Mouse (Mus musculus) E14TG2a.4 (cell line): ENCODE measurements around the gene Cwc27.

Experiments
- CTCF ChIP-seq: conservative IDR thresholded peaks from 2 replicates; pipeline ENCODE4 v1.5.1; 2014; ENCODE audit warnings: low read length
- POU5F1 ChIP-seq: IDR thresholded peaks from 2 replicates; pipeline ENCODE4 v1.6.1; 2014; ENCODE audit warnings: low read length, borderline replicate concordance

DNA sequence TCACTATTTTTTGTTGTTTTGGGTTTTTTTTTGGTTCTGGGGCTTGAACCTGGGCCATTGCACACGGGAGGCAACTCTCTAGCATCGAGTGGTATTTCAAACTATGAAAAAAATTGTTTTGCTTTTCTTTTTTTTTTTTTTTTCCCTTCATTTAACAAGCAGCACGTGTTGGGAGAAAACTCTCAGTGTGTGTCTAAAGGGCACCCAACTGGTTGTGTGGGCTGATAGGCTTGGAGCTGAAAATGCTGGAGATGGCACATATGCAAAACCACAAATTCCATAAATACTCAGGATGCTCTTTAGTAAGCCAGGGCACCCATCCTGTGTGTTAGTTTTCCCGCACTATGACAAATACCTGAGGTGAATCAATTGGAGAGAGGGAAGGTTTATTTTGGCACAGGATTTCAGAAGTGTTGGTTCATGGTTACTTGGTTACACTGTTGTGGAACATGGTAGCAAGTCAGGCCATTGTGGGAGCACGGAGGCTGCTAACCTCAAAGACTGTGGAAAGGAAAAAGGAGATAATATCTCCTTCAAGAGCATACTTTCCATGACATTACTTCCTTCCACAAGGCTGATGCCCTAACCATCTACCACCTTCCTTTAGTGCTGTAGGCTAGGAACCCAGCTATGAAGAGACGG, 194.7 kb downstream of the Cwc27 start:
- TF ChIP-seq CTCF (no peak), POU5F1 (no peak)
